Mouse (Mus musculus) forebrain, postnatal 0 days (tissue): ENCODE measurements at regions not wholly inside any gene's neighbourhood (a gene's known extent, or its start where the extent isn't known, plus 50 kb on each side); places are given as distances from the start of the nearest gene placed in this dataset.

Experiments used
- ATAC-seq: fragments of 200-750 bp; cut with Nextera tagmentation; 2 replicates; pipeline ENCODE4 v1.8.0; 2017; ENCODE audit warnings: mild to moderate bottlenecking, moderate library complexity
- DNase-seq: peaks from one replicate; pipeline ENCODE4 v3.0.0-alpha.2; 2015
- H3K27ac ChIP-seq: fragments of 300-500 bp; sonication (generic); 2 replicates; pipeline ENCODE4 v1.5.1; 2014; ENCODE audit warnings: low read depth, mild to moderate bottlenecking, antibody characterized with exemption, low read length, moderate library complexity, mixed read lengths
- H3K27me3 ChIP-seq: fragments of 300-500 bp; sonication (generic); 2 replicates; pipeline ENCODE4 v1.6.1; 2014; ENCODE audit warnings: mild to moderate bottlenecking, low read length, mixed read lengths; ENCODE audit not compliant: insufficient read depth
- H3K36me3 ChIP-seq: fragments of 300-500 bp; sonication (generic); 2 replicates; pipeline ENCODE4 v1.6.1; 2014; ENCODE audit warnings: mild to moderate bottlenecking, moderate library complexity; ENCODE audit not compliant: insufficient read depth
- H3K4me1 ChIP-seq: fragments of 300-500 bp; sonication (generic); 2 replicates; pipeline ENCODE4 v1.6.1; 2014; ENCODE audit warnings: antibody characterized with exemption; ENCODE audit not compliant: insufficient read depth
- H3K4me2 ChIP-seq: fragments of 300-500 bp; sonication (generic); 2 replicates; pipeline ENCODE4 v1.6.1; 2014; ENCODE audit warnings: low read depth, mild to moderate bottlenecking, moderate library complexity
- H3K4me3 ChIP-seq: fragments of 300-500 bp; sonication (generic); 2 replicates; pipeline ENCODE4 v1.5.1; 2014; ENCODE audit warnings: low read depth, low read length, mixed read lengths
- H3K9ac ChIP-seq: fragments of 300-500 bp; sonication (generic); 2 replicates; pipeline ENCODE4 v1.6.1; 2014; ENCODE audit warnings: mild to moderate bottlenecking
- H3K9me3 ChIP-seq: fragments of 300-500 bp; sonication (generic); 2 replicates; pipeline ENCODE4 v1.6.1; 2016; ENCODE audit warnings: low read length
- CTCF ChIP-seq: sonication (generic); IDR thresholded peaks from 2 replicates; pipeline ENCODE4 v1.5.1; 2016; ENCODE audit warnings: antibody characterized with exemption, control low read depth, low read depth
- WGBS: fragments of 180-500 bp; shearing (Covaris S2); extraction: QIAGEN DNeasy Blood & Tissue Kit; methylation state at CpG from one replicate; pipeline ENCODE4 v1.1.7; 2014; 5-methylcytosine and 5-hydroxymethylcytosine counted together

DNA sequence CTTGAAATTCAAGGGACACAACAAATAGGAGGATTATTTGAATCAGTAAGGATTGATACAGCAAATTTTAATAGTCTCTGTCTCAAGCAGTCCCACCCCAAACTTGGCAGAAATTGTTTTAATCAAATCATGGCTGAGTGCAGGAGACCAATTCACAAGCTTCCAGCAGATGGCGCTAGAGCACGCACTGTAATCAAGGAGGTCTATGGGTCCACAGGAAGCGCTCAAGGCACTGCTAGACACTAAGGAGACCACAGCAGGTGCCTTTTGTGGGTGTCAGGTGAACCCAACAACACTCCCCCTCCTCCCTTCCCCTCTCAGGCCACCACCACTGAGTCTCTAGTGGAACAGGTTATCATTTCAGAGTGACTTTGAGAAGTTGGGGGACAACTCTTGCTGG, 115.4 kb downstream of the Sec23ip start:
- TF ChIP-seq CTCF = peak; percentile 94
- Histone ChIP-seq H3K4me2 (no peak overlapping the region), H3K4me1 (no peaks in the 10 kb centered on the region), H3K36me3 (no peaks in the 10 kb centered on the region), H3K9ac (no peak overlapping the region), H3K27me3 (no peaks in the 10 kb centered on the region), H3K27ac (no peak overlapping the region), H3K4me3 (no peak overlapping the region), H3K9me3 (no peaks in the 10 kb centered on the region)
- 4% methylated on average over 3 of the region's 3 CpGs for WGBS
- DNase-seq (peak; percentile 91), ATAC-seq (peak; percentile 68)

DNA sequence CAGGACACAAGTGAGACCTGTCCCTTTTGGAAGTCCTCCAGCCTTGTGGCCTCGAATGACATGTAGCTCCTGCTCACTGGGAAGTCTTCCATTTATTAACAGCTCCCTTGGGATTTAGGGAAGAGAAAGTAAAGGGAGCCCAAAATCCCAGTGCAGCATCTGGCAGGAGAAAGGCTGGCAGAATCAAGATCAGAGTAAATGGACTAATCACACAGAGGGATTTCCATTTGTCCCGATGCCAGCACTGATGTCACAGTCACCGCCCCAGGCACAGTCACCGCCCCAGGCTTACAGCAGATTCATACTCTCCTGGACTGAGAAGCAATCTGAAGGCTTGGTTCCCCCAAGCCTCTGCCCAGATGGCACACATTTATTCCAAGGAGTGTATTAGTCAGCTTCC, 116.0 kb downstream of the Sec23ip start:
- H3K4me3 ChIP-seq = no peak overlapping the region
- peak; percentile 50 for DNase-seq
- WGBS = 39% methylated on average over 4 of the region's 4 CpGs

DNA sequence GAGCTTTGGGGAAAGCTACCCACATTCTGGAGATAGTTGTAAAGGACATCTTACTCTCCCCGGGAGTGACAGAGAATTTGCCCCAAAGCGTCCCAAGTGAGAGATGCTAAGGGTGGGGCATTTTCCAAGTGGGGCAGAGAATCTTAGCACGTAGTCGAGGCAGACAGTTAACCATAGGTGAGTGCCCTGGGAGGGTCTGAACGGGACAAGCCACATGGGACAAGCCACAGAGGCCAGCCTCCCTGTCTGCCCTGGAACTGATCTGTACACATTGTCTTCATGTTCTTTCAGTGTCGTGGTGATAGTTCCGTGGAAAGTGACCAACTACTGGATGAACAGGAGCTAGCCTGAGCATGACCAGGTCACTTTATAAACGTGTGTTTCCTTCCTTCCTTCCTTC, 116.6 kb downstream of the Sec23ip start:
- TF ChIP-seq CTCF = no peak
- Histone ChIP-seq H3K4me3 (no peak overlapping the region), H3K4me1 (no peaks in the 10 kb centered on the region), H3K9me3 (no peaks in the 10 kb centered on the region), H3K36me3 (no peaks in the 10 kb centered on the region), H3K9ac (no peak overlapping the region), H3K4me2 (no peak overlapping the region), H3K27ac (no peak overlapping the region), H3K27me3 (no peaks in the 10 kb centered on the region)
- ATAC-seq = no peak
- no peak for DNase-seq
- 93% methylated on average over 8 of the region's 8 CpGs for WGBS

More for the DNA sequence above, 116.0 kb downstream of the Sec23ip start:
- no peak for ATAC-seq
- H3K27me3 ChIP-seq = no peaks in the 10 kb centered on the region
- H3K4me2 ChIP-seq = no peak overlapping the region
- H3K9me3 ChIP-seq = no peaks in the 10 kb centered on the region
- no peaks in the 10 kb centered on the region for H3K4me1 ChIP-seq
- no peak overlapping the region for H3K27ac ChIP-seq
- no peak for TF ChIP-seq CTCF
- H3K36me3 ChIP-seq = no peaks in the 10 kb centered on the region
- no peak overlapping the region for H3K9ac ChIP-seq

DNA sequence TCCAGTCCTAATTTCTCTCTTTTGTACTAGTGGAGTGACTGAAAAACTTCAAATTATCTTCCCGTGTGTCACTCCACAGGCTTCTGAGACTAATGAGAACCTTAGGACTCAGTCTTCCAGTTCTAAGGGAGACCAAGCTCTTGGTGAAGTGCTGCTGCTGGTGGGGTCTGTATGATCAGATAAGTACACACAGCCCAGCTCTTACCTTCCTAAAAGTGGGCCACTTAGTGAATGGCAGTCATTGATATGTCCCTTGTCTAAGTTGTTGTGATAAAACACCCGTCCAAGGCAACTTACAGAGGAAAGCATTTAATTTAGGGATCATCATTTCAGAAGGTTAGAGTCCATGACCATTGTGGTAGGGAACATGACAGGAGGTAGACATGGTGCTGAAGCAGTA, 124.1 kb downstream of the Sec23ip start:
- Histone ChIP-seq H3K4me3 (no peak overlapping the region), H3K27ac (no peak overlapping the region), H3K27me3 (no peaks in the 10 kb centered on the region), H3K9me3 (no peaks in the 10 kb centered on the region), H3K4me1 (no peaks in the 10 kb centered on the region), H3K9ac (no peak overlapping the region), H3K36me3 (no peaks in the 10 kb centered on the region), H3K4me2 (no peak overlapping the region)
- WGBS = 77% methylated on average over 2 of the region's 2 CpGs
- no peak for DNase-seq
- no peak for TF ChIP-seq CTCF
- no peak for ATAC-seq

DNA sequence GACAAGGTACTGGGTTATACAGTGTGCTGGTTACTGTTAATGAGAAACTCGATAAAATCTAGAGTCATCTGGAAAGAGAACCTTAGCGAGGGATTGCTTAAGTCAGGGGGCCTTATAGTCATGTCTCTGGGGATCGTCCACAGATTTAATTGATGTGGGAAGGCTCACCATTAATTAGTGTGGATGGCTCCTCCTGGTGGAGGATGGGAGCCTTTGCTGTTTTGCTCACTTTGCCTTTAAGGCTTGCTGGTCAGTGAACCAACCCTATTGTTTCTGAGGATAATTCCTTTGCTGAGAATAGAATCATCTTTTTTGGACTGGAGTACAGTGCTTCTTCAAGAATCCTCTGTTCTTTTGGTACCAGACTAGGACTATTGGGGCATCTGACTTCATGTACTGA, 139.3 kb downstream of the Sec23ip start:
- WGBS = 60% methylated on average over 3 of the region's 3 CpGs
- no peak overlapping the region for H3K9ac ChIP-seq
- H3K4me3 ChIP-seq = no peak overlapping the region
- no peaks in the 10 kb centered on the region for H3K27me3 ChIP-seq
- no peak for ATAC-seq
- no peak for TF ChIP-seq CTCF
- H3K4me1 ChIP-seq = no peaks in the 10 kb centered on the region
- no peak for DNase-seq
- H3K36me3 ChIP-seq = no peaks in the 10 kb centered on the region
- no peak overlapping the region for H3K27ac ChIP-seq
- H3K4me2 ChIP-seq = no peak overlapping the region
- H3K9me3 ChIP-seq = no peaks in the 10 kb centered on the region

DNA sequence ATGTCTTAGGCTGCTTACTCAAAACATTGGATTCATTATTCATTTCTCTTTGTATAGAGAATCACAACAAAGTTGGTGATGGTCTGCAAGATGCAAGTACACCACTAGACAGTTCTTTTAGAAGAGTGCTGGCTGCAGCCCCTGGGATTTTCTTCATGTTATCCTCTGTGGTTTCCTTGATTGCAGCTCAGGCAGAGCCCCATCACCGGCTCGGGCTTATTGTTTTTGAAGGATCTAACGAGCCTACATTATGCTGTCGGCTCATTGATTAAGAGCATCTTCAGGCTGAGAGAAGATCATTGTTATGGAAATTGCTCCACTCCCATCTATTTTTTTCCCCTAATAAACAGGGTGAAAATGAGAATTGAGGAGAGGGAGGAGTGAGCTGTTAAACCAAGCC, 140.8 kb downstream of the Sec23ip start:
- Histone ChIP-seq H3K9ac (no peak overlapping the region), H3K4me1 (no peaks in the 10 kb centered on the region), H3K27ac (no peak overlapping the region), H3K36me3 (no peaks in the 10 kb centered on the region), H3K9me3 (no peaks in the 10 kb centered on the region), H3K4me3 (no peak overlapping the region), H3K4me2 (no peak overlapping the region), H3K27me3 (no peaks in the 10 kb centered on the region)
- ATAC-seq = peak; percentile 48; the same call in 1 of the 2 replicates
- TF ChIP-seq CTCF = no peak
- no peak for DNase-seq
- WGBS = 21% methylated on average over 4 of the region's 4 CpGs

DNA sequence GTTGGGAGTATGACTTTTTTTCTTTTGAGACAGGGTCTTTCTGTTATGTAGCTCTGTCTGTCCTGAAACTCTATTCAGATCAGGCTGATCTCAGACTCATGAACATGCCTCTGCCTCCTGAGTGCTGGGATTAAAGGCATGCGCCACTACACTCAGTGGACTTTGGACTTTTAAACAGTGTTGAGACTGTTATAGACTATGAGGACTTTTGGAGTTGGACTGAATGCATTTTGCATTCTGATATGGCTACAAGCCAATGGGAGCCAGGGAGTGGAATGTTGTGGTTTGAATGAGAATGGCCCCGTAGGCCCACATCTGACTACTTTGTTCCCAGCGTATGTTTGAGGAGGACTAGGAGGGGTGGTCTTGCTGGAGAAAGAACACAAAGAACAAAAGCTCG, 165.4 kb downstream of the Sec23ip start:
- TF ChIP-seq CTCF = no peak
- 69% methylated on average over 4 of the region's 4 CpGs for WGBS
- H3K9ac ChIP-seq = no peak overlapping the region
- H3K9me3 ChIP-seq = no peaks in the 10 kb centered on the region
- H3K27me3 ChIP-seq = no peaks in the 10 kb centered on the region
- H3K4me3 ChIP-seq = no peak overlapping the region
- no peaks in the 10 kb centered on the region for H3K36me3 ChIP-seq
- no peak for ATAC-seq
- no peak overlapping the region for H3K27ac ChIP-seq
- no peaks in the 10 kb centered on the region for H3K4me1 ChIP-seq
- DNase-seq = no peak
- H3K4me2 ChIP-seq = no peak overlapping the region
